Mouse (Mus musculus): ENCODE results near the gene Ints14. TPM values are rescaled to one million over a fixed set of nuclear protein-coding genes. Genes with fewer than 3 reads are reported as not detected.
"Not testable (repeated sequence)": the region's sequence is repeated elsewhere in the genome, so short reads cannot be mapped to it uniquely, and the experiment has no call there.

Ints14 gene
- polyA plus RNA-seq, 1 experiment from 2014 or later: 58.3 TPM

GRCm38 (mm10) chr9:64980548-64980947 lies 19.8 kb downstream of the Ints14 start:
- peaks cover 8% of the 10 kb centered on the region for H3K4me1 ChIP-seq
- H3K36me3 ChIP-seq: peaks cover 99% of the 10 kb centered on the region
- no peak overlapping the region for H3K4me3 ChIP-seq
- no peaks in the 10 kb centered on the region for H3K27me3 ChIP-seq (ENCODE audit: insufficient read depth, poor library complexity, severe bottlenecking)
- no peak for DNase-seq (ENCODE audit: low spot score)
- no peak overlapping the region for H3K27ac ChIP-seq
- 76% methylated on average over 3 of the region's 3 CpGs for WGBS
- H3K9me3 ChIP-seq: no peaks in the 10 kb centered on the region

- peaks cover 15% of the 10 kb centered on the region for H3K4me1 ChIP-seq
- WGBS: 84% methylated on average over 1 of the region's 1 CpGs
These were observed 21.2 kb downstream of the Ints14 start for GRCm38 (mm10) chr9:64981904-64982303.

GRCm38 (mm10) chr9:64985037-64985794 lies 24.5 kb downstream of the Ints14 start:
- Histone ChIP-seq H3K36me3 (peaks cover 83% of the 10 kb centered on the region), H3K9me3 (no peaks in the 10 kb centered on the region), H3K27ac (peak overlapping the region; percentile 84), H3K4me3 (0 out of 2 replicates have a peak overlapping the region, but pooled peaks have one; percentile 1), H3K27me3 (ENCODE audit: insufficient read depth, poor library complexity, severe bottlenecking) (no peaks in the 10 kb centered on the region), H3K4me1 (peaks cover 29% of the 10 kb centered on the region)
- WGBS: 28% methylated on average over 8 of the region's 8 CpGs
- peak; percentile 89 for DNase-seq (ENCODE audit: low spot score)

More at GRCm38 (mm10) chr9:64981904-64982303, 21.2 kb downstream of the Ints14 start:
- H3K36me3 ChIP-seq: peaks cover 98% of the 10 kb centered on the region
- H3K27me3 ChIP-seq (ENCODE audit: insufficient read depth, poor library complexity, severe bottlenecking): no peaks in the 10 kb centered on the region
- no peaks in the 10 kb centered on the region for H3K9me3 ChIP-seq
- no peak overlapping the region for H3K4me3 ChIP-seq
- no peak for DNase-seq (ENCODE audit: low spot score)
- H3K27ac ChIP-seq: no peak overlapping the region

DNA sequence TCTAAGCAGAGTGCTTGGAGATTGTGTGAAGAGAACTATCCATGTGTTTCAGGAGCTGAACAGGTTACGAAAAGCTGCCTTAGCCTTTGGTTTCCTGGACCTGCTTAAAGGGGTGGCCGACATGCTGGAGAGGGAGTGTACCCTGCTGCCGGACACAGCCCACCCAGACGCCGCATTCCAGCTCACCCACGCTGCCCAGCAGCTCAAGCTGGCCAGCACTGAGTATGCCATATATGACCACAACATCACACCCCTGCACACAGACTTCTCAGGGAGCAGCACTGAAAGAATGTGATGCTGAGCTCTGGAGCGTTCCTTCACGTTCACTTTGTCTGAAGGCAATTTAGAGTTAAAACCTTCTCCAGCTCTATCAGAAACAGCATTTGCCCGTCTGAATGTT lies 25.1 kb downstream of the Ints14 start:
- H3K4me3 ChIP-seq: no peak overlapping the region
- peaks cover 80% of the 10 kb centered on the region for H3K36me3 ChIP-seq
- DNase-seq (ENCODE audit: low spot score): peak; percentile 81
- WGBS: 40% methylated on average over 9 of the region's 9 CpGs
- no peaks in the 10 kb centered on the region for H3K9me3 ChIP-seq
- no peaks in the 10 kb centered on the region for H3K27me3 ChIP-seq (ENCODE audit: insufficient read depth, poor library complexity, severe bottlenecking)
- H3K27ac ChIP-seq: peak overlapping the region; percentile 84
- peaks cover 34% of the 10 kb centered on the region for H3K4me1 ChIP-seq

GRCm38 (mm10) chr9:64987651-64988050 lies 26.9 kb downstream of the Ints14 start:
- Histone ChIP-seq H3K36me3 (peaks cover 75% of the 10 kb centered on the region), H3K4me3 (no peak overlapping the region), H3K9me3 (no peaks in the 10 kb centered on the region), H3K4me1 (peaks cover 34% of the 10 kb centered on the region), H3K27me3 (ENCODE audit: insufficient read depth, poor library complexity, severe bottlenecking) (no peaks in the 10 kb centered on the region), H3K27ac (no peak overlapping the region)
- no peak for DNase-seq (ENCODE audit: low spot score)
- WGBS: 89% methylated on average over 2 of the region's 2 CpGs

DNA sequence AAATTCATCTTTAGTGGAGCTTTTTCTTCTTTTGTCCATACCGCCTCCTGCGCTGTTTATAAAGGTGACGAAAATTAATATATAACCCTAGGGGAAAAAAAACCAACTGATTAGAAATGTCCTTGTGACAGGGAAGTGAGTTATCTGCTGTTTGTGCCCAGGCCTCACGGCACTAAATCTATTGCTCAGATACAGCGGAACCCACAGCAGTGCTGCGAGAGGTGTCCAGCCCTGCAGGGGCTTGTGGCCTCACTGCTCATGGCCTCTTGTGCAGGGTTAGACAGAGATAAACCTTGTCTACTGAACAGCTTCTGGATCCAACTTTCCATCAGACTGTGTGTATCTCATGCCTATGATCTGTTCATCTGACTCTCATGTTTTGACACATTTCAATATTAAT lies 27.7 kb downstream of the Ints14 start:
- H3K36me3 ChIP-seq: peaks cover 72% of the 10 kb centered on the region

DNA sequence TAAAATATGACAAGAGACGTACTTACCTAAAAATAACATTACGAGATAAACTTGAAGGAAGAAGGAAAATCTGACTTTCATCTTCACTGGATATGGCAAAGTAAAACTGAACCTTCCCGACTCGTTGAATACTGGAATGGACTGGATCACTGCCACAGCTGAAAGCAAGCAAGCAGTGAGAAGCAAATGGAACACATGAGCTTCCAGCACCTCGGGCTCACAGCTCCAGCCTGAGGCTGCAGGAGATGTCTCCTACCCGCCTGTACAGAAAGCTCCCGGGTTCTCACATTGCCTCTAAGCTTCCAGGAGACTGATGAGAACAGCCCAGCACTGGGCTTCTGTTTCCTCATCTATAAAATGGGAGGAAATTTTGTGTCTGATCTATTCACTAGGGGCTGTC lies 29.6 kb downstream of the Ints14 start:
- no peak overlapping the region for H3K4me3 ChIP-seq
- H3K27ac ChIP-seq: no peak overlapping the region
- 59% methylated on average over 7 of the region's 7 CpGs for WGBS
- peaks cover 28% of the 10 kb centered on the region for H3K4me1 ChIP-seq
- H3K9me3 ChIP-seq: no peaks in the 10 kb centered on the region
- no peak for DNase-seq (ENCODE audit: low spot score)
- peaks cover 65% of the 10 kb centered on the region for H3K36me3 ChIP-seq
- no peaks in the 10 kb centered on the region for H3K27me3 ChIP-seq (ENCODE audit: insufficient read depth, poor library complexity, severe bottlenecking)

More for the DNA sequence above, 27.7 kb downstream of the Ints14 start:
- DNase-seq (ENCODE audit: low spot score): no peak
- no peaks in the 10 kb centered on the region for H3K9me3 ChIP-seq
- H3K27ac ChIP-seq: 0 out of 2 replicates have a peak overlapping the region, but pooled peaks have one; percentile 22
- H3K4me1 ChIP-seq: peaks cover 34% of the 10 kb centered on the region
- H3K27me3 ChIP-seq (ENCODE audit: insufficient read depth, poor library complexity, severe bottlenecking): no peaks in the 10 kb centered on the region
- WGBS: 66% methylated on average over 6 of the region's 6 CpGs
- no peak overlapping the region for H3K4me3 ChIP-seq

DNA sequence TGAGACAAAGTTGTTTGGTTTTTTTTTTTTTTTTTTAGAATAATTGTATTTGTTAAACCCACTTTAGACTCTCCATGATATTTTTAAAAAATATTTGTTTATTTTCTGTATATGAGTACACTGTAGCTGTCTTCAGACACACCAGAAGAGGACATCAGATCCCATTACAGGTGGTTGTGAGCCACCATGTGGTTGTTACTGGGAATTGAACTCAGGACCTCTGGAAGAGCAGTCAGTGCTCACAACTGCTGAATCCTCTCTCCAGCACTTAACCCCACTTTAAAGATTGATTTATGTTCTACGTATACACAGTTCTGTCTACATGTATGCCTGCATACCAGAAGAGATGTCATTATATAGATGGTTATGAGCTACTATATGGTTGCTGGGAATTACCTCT lies 34.8 kb downstream of the Ints14 start:
- not testable (repeated sequence) for DNase-seq (ENCODE audit: low spot score); H3K4me1 ChIP-seq; H3K4me3 ChIP-seq; H3K27ac ChIP-seq; H3K9me3 ChIP-seq; H3K27me3 ChIP-seq (ENCODE audit: insufficient read depth, poor library complexity, severe bottlenecking)
- H3K36me3 ChIP-seq: peaks cover 67% of the 10 kb centered on the region
- WGBS: 79% methylated on average over 1 of the region's 1 CpGs

GRCm38 (mm10) chr9:65001481-65001880 lies 40.8 kb downstream of the Ints14 start:
- Histone ChIP-seq H3K4me1 (no peaks in the 10 kb centered on the region), H3K9me3 (no peaks in the 10 kb centered on the region), H3K27ac (peak overlapping the region; percentile 38; the same call in 1 of the 2 replicates), H3K4me3 (no peak overlapping the region), H3K27me3 (ENCODE audit: insufficient read depth, poor library complexity, severe bottlenecking) (no peaks in the 10 kb centered on the region), H3K36me3 (peaks cover 74% of the 10 kb centered on the region)
- no peak for DNase-seq (ENCODE audit: low spot score)
- 61% methylated on average over 4 of the region's 4 CpGs for WGBS

DNA sequence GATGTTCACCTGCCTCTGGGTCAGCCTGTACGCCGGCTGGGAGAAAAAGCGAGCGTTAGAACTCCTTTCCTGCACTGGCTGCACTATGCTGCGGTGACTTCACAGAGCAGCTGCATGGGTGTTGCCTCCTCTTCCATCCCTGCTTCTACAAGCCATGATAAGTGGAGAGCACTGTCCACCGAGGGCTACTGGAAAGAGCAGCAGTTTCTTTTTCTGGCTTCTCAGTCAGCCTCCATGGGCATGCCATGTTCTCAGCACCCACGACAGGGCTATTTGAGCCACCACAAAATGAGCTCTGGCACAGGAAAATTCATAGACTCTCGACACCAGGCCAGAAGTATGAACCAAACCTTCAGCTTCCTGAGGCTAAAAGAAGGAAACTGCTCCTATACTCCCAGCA lies 45.0 kb downstream of the Ints14 start:
- Histone ChIP-seq H3K4me3 (no peak overlapping the region), H3K9me3 (no peaks in the 10 kb centered on the region), H3K36me3 (peaks cover 71% of the 10 kb centered on the region), H3K27me3 (ENCODE audit: insufficient read depth, poor library complexity, severe bottlenecking) (no peaks in the 10 kb centered on the region), H3K27ac (no peak overlapping the region), H3K4me1 (0 out of 2 replicates have a peak, but pooled peaks cover 3% of the 10 kb centered on the region)
- WGBS: 92% methylated on average over 8 of the region's 8 CpGs
- DNase-seq (ENCODE audit: low spot score): no peak

- Histone ChIP-seq H3K9me3 (no peaks in the 10 kb centered on the region), H3K4me1 (peaks cover 9% of the 10 kb centered on the region; the same call in 1 of the 2 replicates), H3K27me3 (ENCODE audit: insufficient read depth, poor library complexity, severe bottlenecking) (no peaks in the 10 kb centered on the region), H3K27ac (no peak overlapping the region), H3K4me3 (no peak overlapping the region), H3K36me3 (peaks cover 34% of the 10 kb centered on the region)
- WGBS: 70% methylated on average over 8 of the region's 8 CpGs
- no peak for DNase-seq (ENCODE audit: low spot score)
These were observed 49.9 kb downstream of the Ints14 start for GRCm38 (mm10) chr9:65010632-65011031.

- H3K27me3 ChIP-seq (ENCODE audit: insufficient read depth, poor library complexity, severe bottlenecking): no peaks in the 10 kb centered on the region
- 53% methylated on average over 6 of the region's 6 CpGs for WGBS
- peaks cover 28% of the 10 kb centered on the region for H3K36me3 ChIP-seq
- no peak overlapping the region for H3K27ac ChIP-seq
- no peak for DNase-seq (ENCODE audit: low spot score)
- H3K9me3 ChIP-seq: no peaks in the 10 kb centered on the region
- peaks cover 15% of the 10 kb centered on the region for H3K4me1 ChIP-seq
- H3K4me3 ChIP-seq: no peak overlapping the region
These were observed 50.6 kb downstream of the Ints14 start for GRCm38 (mm10) chr9:65011304-65011703.

DNA sequence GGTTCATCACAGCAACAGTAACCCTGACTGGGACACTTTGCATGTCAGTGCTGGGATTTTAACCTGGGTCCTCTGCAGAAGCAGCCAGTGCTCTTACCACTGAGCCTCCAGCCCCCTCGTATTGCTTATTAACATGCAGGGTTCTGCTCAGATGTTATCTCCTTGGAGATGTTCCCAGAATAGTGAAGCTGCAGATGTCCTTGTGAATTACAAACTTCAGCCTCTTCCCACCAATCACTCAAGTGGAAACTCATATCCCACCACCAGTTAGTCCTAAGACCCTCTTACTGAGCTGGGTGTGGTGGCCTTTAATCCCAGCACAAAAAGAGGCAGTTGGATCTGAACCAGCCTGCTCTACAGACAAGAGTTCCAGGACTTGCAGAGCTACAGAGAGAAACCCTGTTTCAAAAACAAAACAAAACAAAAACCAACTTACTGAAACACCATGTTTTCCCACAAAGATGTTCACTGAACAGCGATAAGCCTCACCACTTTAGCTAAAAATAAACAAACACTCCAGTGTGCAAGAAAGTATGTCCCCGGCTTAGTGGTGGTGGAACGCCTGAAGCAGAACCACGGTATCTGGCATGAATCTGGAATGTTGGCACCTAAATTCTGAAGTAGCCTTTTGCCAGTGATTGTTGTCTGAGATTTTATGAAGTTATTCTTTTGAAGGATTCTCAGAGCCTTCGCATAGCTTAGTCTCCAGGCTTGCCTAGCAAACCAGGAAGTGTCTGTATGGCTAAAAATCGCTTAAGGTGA lies 54.9 kb downstream of the Ints14 start:
- no peak overlapping the region for H3K27ac ChIP-seq
- 54% methylated on average over 7 of the region's 7 CpGs for WGBS
- H3K27me3 ChIP-seq (ENCODE audit: insufficient read depth, poor library complexity, severe bottlenecking): no peaks in the 10 kb centered on the region
- no peak for DNase-seq (ENCODE audit: low spot score)
- no peaks in the 10 kb centered on the region for H3K36me3 ChIP-seq
- H3K4me1 ChIP-seq: peaks cover 39% of the 10 kb centered on the region
- H3K9me3 ChIP-seq: no peaks in the 10 kb centered on the region
- H3K4me3 ChIP-seq: no peak overlapping the region; the same call in 1 of the 2 replicates

Data from heart, embryonic 10.5 days (tissue).